Mouse (Mus musculus): ENCODE data around the gene Lxn. TPM values are rescaled to one million over a fixed set of nuclear protein-coding genes. Genes with fewer than 3 reads are reported as not detected.
A peak's percentile ranks its signal among the peaks of the same experiment; 100 is the strongest.

Gene Lxn
- total RNA-seq (2021): 1 to 10 TPM; 1.7 to 1.8 TPM
- long read RNA-seq, experiment 1, partial matches to known transcripts: 0 of 4 reads
- long read RNA-seq, experiment 1, other reads (novel, unspliced or antisense): 0 of 4 reads
- long read RNA-seq, experiment 2, partial matches to known transcripts: 2 of 5 reads
- long read RNA-seq, experiment 2, other reads (novel, unspliced or antisense): 1 of 5 reads

DNA sequence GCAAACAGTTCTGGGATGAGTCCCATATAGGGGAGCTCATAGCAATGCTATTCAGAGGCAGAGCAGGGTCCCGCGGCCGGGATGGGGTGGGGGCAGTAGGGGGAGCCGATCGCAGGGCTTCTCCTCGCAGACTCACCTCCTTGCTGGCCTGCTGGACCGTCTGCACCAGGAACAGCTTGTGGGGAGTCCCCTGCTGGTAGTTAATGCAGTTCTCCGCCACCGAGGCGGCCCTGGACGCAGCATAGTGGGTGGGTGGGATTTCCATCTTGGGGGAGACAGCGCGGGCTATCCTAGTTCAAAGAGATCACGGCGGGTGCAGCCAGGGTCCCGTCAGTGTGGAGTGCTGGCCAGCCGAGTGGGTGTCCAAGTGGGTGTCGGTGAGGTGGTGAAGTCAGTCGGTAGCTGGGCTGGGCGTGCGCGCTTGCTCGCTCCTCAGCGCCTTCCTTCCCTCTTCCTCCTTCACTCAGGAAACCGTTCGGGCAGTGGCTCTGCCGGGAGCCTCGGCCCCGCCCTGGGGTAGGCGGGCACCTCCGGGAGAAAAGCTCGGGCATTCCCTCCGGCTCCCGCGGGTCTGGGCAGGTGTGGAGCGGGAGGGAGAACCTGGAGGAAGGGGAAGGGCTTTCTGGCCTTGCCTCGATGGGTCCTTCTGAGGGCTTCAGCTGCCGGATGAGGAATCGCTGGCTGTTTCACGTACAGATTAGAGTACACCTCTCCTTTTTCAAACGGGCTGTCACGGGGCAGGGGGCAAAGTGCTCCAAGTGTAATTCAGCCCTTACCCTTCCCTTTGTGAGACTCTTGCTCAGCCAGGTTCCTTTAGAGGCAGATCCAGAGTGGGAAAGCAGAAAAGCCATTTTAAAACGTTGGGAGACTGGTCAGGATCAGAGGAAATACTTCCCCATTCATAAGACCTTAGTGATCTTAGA is at the start of gene Lxn:
Gene Lxn (minus strand): TSS at position 477 of the 923 bp plus-strand sequence.
- DNase-seq: peak; percentile 28 to 45
- intact Hi-C loops (cut with DNase I): no loop called here

DNA sequence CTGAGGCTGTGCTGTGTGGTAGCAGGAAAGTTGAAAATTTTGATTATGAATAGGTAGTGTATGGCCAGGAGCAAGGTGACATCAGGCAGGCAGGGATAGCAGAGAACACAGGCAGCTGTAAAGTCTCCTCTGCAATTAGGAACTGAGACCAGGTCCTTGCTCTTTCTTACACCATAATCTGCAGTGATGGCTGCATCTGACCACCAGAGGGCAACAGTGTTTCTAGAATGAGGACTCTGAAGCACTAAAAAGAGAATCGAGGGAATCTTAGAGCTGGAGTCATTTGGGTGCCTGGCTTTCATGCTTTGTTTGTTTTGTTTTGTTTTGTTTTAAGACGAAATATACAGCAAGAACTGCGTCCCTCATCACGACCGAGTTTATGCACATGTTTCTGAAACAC is 49.1 kb upstream of the Lxn start:
- peak; percentile 54 to 55 for DNase-seq
- intact Hi-C loops (cut with DNase I): loop anchor here (1.0 kb wide), 1 partner anchor 55 kb away; no protein-coding TSS in a partner anchor

DNA sequence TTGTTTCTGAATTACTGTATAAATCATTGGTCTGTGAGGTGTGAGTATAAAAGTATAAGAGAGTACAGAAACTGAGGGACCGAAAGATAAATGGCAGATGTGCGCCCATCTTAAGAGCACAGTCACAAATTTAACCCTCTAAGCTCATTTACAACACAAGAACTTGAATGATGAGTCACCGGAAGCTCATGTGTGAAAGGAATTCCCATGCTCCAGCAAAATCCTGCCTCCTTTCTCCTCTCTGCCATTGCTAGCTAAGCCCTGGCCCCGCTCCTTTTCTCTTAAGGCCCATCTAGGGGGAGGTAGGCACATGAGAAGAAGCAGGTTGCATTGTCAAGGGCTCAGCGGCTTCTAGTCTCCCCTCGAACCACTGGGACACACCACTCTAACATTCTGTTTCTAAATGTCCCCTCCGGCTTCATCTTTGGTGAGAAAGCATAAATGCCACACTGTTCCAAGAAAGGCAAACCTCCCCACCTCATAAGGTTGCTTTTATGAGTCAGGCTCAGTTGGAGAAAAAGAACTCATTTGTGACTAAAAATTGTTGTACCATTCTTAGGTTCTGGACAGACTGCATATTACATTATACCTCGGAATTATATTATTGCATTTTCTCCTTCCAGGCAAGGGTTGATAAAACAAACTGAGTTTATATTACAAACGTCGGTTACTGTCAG is 44.6 kb upstream of the Lxn start:
- DNase-seq: no peak
- intact Hi-C loops (cut with DNase I): no loop called here

DNA sequence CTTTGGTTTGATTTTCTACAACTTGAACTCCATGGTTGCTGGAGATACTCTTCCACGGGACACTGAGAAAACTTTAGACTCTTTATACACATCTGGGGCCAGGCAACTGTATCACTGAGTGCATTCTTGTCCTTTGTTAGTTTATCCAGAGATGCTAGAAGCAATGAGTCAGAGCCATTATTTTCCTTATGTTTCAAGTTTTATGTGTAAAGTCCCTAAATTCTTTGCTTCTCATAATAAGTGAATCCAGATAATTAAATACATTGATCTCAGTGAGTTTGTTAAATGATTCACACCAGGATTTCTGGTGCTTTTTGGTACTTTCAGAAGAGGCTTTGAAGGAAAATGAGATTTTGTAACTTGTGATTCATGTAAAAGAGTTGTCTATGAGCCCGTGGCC is 41.6 kb upstream of the Lxn start:
- DNase-seq: no peak
- intact Hi-C loops (cut with DNase I): no loop called here

DNA sequence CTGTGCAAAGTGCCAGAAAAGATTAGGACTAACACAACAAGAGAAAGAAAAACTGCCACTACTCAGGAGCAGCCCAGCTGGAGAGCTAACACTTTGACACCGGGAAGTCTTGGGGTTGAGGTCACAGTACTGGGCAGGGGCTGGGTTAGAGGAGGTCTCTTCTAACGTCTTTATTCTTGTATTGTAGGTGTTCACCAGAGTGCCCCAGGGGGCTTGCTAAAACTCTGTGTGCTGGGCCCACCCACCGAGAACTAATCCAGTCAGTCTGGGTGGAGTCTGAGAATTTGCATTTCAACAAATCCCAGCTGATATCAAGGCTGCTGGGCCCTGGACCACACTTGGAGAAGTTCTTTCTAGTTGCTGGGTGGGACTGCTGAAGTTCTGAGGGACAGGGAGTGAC is 40.2 kb upstream of the Lxn start:
- no peak for DNase-seq
- intact Hi-C loops (cut with DNase I): no loop called here

DNA sequence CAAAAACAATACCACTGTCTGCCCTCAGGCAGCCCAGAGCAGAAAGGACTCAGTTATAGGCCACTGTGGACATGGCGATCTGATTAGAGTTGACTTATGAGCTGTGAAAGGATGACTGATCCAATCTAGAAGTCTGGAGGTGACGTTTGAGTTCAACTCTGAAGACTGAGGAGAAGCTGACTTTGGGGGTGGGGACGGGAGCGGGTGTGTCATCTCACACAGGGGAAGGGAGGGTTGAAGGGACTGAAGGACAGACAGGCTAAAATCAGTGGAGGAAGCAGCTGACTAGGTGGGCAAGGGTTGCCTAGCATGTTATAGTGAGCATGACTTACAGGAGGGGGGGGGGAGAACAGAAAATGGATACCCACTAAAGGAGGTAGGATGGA is 35.7 kb upstream of the Lxn start:
- intact Hi-C loops (cut with DNase I): no loop called here
- DNase-seq: no peak

DNA sequence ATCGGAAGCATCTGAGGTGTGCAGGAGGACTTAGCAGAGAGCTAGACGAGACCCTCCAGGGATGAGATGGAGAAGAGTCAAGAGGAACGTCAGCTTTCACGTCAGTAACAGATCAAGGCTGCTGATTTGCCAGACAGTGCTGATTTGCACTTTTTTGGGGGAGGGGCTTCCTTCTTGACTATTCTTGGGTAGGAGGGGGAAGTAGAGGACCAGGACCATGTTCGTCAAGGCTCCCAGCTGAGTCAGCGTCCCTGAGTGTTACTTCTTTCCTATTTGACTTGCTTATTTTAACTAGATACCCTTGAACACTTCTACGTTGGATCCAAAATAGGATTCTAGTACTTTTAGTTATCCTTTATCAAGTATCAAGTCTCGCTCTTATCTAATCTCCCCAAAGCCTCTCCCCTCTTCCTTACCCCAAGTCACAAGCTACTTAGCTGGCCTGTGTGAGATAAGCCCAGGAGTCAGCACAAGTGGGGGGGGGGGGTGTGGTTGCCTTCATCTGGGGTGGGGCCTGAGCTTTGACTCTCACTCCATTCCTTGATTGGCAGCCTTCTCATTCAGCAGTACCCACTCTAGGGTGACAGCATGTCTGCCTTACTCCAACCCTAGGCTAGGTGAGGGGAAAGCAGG is 35.2 kb upstream of the Lxn start:
- DNase-seq: no peak
- intact Hi-C loops (cut with DNase I): no loop called here

DNA sequence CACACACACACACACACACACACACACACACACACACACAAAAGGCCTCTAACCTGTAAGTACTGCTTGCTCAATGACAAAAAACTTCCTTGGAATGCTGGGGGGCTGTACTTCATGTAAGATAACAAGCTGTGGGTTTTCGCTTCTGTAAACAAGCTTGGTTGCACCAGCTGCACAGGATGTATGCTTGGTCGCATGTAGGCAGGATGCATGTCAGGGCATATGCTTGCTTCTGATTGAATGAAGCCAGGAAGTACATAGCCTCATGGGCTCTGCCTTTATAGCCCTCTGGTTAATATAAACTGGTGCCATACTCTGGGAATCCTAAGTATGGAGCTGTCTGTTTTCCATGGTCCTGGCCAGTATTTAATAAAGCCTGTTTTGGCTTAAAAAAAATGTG is 34.3 kb upstream of the Lxn start:
- no peak for DNase-seq
- intact Hi-C loops (cut with DNase I): no loop called here

DNA sequence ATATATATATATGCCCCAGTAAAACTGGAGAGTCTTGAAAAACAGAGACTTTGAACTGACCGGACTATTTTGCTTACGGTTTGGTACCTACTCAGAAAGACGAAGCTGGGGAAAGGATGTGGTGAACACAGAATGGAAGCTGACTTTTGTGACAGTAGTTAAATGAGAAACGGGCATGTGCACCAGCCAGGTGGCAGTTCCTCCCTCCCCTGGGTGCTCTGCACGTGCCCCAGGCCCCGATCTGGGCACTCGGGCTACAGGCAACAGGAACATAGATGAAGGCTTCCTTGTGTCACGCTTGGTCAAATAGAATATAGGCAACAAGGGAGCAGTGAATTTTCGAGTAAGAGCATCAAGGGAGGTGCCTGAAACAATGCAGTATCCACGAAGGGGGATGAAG is 32.6 kb upstream of the Lxn start:
- no peak for DNase-seq
- intact Hi-C loops (cut with DNase I): no loop called here

DNA sequence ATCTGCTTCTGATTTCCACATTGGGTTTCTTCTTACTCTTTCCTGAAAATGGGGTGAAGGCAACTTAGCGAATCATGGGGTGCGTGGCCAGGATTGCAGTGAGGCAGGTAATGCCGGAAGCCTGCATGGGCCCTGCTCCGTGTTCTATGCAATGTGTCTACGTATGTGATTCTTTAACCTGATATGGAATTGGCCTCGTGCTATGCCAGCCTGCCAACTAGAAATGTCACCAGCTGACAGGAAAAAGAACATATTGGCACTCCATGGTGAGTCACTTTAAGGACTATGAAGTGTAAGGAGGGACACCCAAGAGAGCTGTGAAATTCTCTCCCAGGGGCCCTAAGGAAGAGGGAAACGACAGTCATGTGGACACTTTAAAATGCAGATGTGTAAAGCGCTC is 29.4 kb upstream of the Lxn start:
- intact Hi-C loops (cut with DNase I): no loop called here

DNA sequence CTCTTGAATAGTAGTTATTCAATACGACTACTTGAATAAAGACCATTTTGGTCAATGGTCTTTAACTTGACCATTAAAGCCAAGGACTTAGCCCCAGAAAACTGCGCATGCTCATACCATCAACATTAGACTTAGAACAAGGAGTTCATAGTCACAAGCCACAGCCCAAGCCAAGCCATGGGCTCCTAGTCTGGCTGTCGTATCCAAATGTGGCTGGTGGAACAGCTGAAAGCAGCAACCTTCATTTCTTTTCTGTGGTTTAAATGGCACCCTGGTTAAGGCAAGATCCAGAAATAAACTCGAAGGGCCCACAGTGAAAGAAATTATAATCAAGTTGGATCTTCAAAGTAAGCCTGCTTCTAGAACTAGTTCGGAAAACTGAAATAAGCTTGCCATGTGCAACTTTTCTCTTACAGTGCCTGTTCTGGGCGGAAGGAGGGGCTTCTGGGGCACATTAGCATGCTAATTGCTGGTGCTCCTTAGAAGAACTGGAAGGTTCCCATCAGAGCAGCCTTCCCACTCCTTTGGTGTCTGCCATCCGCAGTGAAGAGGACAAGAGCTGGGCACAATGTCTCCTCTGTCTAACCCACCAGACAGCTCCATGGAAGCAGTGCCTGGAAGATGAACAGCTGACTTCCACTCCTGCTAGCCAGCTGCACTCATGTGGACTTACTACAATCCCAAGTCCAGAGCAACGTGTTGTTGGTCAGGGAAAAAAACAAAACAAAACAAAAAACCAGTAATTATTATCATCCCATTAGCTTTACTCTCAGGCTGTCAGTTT is 28.6 kb upstream of the Lxn start:
- intact Hi-C loops (cut with DNase I): no loop called here

More for the DNA sequence above, 29.4 kb upstream of the Lxn start:
- DNase-seq: no peak

DNA sequence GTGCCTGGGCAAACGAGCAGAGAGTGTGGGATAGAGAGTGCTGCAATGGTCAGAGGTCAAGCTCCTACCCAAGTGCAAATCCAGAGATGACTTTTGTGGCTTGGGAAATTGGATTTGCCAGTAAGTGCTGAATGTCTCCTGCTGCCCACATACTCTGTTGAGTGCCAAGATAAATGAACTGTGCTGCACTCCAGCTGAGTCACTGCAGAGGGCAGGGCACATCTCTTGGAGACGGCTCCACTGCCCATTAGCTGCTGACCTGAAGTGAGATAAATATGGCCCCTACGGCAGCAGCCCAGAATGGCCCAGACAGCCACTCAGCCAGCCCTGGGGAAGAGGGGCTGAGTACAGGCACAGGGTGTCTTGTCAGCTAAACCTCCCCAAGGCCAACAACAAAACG is 26.4 kb upstream of the Lxn start:
- DNase-seq: no peak
- intact Hi-C loops (cut with DNase I): no loop called here

More for the DNA sequence above, 28.6 kb upstream of the Lxn start:
- no peak for DNase-seq

DNA sequence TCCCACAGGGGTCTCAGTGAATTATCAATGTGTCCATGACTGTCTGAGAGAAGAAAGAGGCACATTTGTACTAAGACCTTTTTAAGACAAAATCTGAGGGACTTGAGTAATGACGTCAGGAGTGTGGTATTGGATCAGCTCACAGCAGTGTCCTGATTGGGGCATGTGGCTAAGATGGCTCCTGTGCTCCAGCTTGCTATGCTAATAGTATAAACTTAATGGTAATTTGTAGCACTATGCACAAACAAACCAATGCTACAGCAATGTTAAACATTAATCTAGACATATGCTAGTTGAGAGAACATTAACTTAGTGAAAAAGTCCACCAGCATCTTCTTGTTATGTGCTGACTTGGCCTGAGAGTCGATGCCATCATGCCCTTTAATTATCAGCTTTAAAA is 21.5 kb upstream of the Lxn start:
- no peak for DNase-seq
- intact Hi-C loops (cut with DNase I): no loop called here

DNA sequence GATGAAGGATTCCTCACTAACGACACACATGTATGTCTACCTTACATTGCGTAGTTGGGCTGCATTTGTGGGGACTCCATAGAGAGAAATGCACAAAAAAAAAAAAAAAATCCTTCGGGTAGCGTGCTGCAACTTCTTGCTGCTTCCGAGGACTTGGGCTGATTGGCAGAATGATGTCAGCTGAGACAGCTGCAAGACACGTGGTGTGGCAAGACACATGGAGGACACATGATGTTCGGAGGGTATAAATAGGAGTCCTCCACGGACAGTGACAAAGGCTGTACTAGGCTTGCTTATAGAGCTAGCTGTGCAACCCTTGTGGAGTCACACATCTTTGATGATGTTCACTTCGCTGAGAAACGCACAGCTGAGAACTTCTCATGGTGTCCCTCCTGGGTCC is 18.7 kb upstream of the Lxn start:
- intact Hi-C loops (cut with DNase I): no loop called here

DNA sequence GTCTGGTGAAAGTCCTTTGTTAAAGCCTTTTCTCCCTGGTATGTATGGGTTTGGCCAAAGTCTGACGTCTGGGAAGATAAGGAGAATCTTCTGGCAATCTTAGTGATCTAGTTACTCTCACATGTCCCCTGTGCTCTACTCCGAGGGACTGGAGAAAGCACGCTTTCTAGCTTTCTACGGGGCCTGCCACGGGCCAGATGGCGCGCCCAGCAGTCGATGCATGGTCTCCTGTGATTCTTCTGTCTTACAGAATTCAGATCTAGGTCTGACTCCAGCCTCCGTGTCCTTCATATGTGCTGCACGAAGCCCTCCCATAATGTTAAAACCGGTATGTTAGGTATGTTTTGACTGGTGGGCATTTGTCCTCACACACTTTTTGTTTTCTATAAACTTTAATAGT is 16.1 kb upstream of the Lxn start:
- no peak for DNase-seq
- intact Hi-C loops (cut with DNase I): no loop called here

More for the DNA sequence above, 18.7 kb upstream of the Lxn start:
- DNase-seq: no peak

DNA sequence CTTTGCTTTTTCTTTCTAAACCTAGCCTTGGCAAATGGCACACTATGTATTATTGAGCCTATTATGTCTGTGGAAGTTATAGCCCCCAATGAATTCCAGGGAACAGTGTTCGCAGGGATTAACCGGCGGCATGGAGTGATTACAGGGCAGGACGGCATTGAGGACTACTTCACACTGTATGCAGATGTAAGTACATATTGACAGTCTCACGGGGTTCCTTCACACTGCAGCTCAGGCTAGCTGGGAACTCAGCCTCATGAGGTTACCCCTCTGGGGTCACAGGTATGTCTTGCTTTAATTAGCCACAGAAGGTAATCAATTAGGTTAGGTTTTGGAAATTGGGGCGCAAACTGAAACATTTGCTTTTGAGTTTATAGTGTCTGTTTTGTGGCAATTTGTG is 9.7 kb upstream of the Lxn start:
- DNase-seq: no peak
- intact Hi-C loops (cut with DNase I): no loop called here

DNA sequence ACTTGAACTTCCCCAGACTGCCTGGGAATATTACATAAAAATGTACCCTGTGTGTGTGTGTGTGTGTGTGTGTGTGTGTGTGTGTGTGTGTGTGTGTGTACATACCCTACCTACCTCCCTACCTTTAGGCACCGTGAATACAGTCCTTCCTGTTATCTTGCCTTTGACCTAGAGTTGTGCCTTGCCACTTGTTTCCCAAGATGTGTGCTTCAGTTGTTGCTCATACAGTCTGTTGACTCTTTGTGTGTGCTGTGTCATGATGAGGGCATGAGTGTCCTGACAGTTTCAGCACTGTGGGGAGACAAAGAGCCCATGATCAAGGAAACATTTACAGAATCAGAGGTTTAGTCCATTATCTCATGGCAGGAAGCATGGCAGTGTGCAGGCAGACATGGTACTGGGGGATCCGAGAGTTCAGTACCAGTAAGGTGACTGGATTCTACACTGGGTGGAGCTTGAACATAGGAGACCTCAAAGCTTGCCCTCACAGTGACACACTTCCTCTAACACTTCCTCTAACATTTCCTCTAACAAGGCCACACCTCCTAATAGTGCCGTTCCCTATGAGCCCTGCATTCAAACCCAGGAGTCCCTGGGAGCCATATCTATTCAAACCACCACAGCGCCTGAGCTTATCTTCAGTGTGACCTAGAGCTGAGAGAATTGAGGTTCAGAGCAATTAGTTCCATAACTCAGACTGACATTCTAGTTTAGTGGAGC is 7.8 kb upstream of the Lxn start:
- intact Hi-C loops (cut with DNase I): no loop called here
- no peak for DNase-seq

DNA sequence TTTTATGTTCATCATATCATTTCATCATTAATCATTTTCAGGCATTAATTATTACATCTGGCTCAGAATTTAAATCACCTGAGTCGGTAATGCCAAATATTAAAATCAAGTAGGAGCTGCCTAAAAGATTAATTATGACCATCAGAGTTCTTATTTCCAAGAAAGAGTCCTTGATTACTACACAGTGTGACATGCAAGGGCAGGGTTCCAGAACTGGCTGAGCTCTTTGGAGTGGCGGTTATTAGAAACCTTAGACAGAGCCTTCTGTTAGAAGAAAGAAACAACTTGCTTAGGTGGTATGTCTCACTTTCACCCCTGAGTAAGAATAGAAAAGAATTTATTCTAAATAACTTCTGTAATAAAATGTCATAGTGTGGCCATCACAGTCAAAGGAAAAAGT is 3.6 kb upstream of the Lxn start:
- intact Hi-C loops (cut with DNase I): no loop called here
- DNase-seq: no peak

DNA sequence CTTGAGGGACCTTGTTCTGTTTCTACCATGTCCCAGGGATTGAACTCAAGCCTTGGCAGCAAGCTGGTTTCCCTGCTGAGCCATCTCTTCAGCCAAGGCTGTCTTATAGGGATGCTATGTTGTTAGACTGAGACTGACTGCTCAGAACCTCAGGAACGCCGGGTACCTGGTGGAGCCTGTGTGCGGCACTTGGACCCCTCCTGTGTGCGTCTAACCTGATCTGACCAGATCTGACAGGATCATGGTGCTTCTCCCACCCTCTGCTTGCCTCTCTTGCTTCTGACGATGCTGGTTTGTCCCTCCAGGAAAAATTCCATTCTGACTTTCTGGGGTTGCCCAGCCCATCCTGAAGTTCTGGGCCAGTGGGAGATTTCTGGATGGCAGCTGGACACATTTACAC is 2.9 kb upstream of the Lxn start:
- no peak for DNase-seq
- intact Hi-C loops (cut with DNase I): no loop called here

DNA sequence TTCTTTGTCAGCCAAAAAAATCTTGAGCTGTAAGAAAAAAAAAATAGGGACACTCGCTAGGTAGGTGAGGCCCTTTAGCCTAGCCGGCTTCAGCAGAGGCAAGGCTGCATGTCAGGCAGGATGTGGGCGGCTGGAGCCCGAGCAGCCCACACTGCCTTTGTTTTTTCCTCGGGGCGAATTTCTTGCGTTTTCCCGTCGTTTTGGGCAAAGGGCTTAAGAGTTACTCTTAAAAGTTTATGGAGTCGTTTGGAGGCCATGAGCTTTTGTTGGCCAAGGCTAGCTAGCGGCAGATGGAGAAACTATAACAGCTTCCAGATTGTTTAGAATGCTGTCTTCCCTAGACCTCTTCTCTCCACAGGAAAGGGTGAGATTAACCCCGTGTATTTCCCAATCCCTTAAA is 725 bp downstream of the Lxn start:
- DNase-seq: no peak
- intact Hi-C loops (cut with DNase I): no loop called here
